In genomic region chr8:104630981-104631663, GRCm38 (mm10) we compare ENCODE assay signal across 8 mouse cellular contexts. TPM values are rescaled to one million over a fixed set of nuclear protein-coding genes. Genes with fewer than 3 reads are reported as not detected.
A peak's percentile ranks its signal among the peaks of the same experiment; 100 is the strongest.
DNase-seq lines count a peak whose midpoint lies in the region; ATAC-seq lines count a peak whose summit lies in the region.

Rrad (minus strand) TSS chr8:104631327.

- under 1% methylated on average over 25 of the region's 28 CpGs for WGBS in heart, embryonic 14.5 days

- peaks cover 45% of the 10 kb centered on the region for H3K36me3 ChIP-seq in heart, embryonic 14.5 days (ENCODE audit: control insufficient read depth, insufficient read depth, low read length)

- ATAC-seq in heart, embryonic 14.5 days (ENCODE audit: insufficient number of reproducible peaks, insufficient read depth, low FRiP score, low read depth): peak; percentile 77
- peak; percentile 63 for ATAC-seq in megakaryocyte progenitor cell, adult 5-6 weeks (replicated peaks; ENCODE audit: poor library complexity)

- H3K9me3 ChIP-seq in heart, embryonic 14.5 days (ENCODE audit: control insufficient read depth, low read length): no peaks in the 10 kb centered on the region

- peak within 1 kb of the TSS; percentile 76 to 97 for H3K4me3 ChIP-seq in heart, embryonic 14.5 days (ENCODE audit: control insufficient read depth in 1 of 2, insufficient read depth in 1 of 2, low read depth in 1 of 2, low read length in 2 of 2)

- peak; percentile 32 for DNase-seq in kidney, adult 11 months
- no peak for DNase-seq in kidney, adult 9 months
- DNase-seq in embryo, embryonic 9.5 days (ENCODE audit: extremely low spot score): peak; percentile 53
- peak; percentile 67 for DNase-seq in kidney, postnatal 14 days
- DNase-seq in spleen, postnatal 36 days (ENCODE audit: low spot score in 2 of 2): peak; percentile 85 to 87
- no peak for DNase-seq in right cerebral cortex, postnatal 36 days (ENCODE audit: low spot score in 2 of 2)

- peak within 1 kb of the TSS; percentile 95 for H3K9ac ChIP-seq in heart, embryonic 14.5 days (ENCODE audit: low read length)

- H3K27me3 ChIP-seq in heart, embryonic 14.5 days (ENCODE audit: control insufficient read depth, insufficient read depth, low read length): no peaks in the 10 kb centered on the region

- peak within 1 kb of the TSS; percentile 93 to 98 for H3K27ac ChIP-seq in heart, embryonic 14.5 days (replicated peaks in 1 of 2; ENCODE audit: control insufficient read depth in 1 of 2, insufficient read depth in 1 of 2, low read depth in 2 of 2, low read length in 2 of 2)

- H3K4me1 ChIP-seq in heart, embryonic 14.5 days (ENCODE audit: control insufficient read depth in 2 of 2, insufficient read depth in 2 of 2, low read length in 2 of 2): peaks cover 30 to 34% of the 10 kb centered on the region in 2 experiments

- H3K4me2 ChIP-seq in heart, embryonic 14.5 days (ENCODE audit: low read length): peak within 1 kb of the TSS; percentile 80

RNA-seq across cellular contexts. Expression of gene Rrad, which starts in this region (rescaled TPM):
- polyA plus RNA-seq in heart, embryonic 14.5 days (2014; fragmentation: Nextera tagmentation; extraction: Ambion mirVana): 338 and 417 TPM in 2 replicates
- total RNA-seq in megakaryocyte progenitor cell, adult 5-6 weeks (2015): 0.76 and 1.2 TPM in 2 replicates
- total RNA-seq in megakaryocyte progenitor cell, adult 5-6 weeks (2017): 1.5 and 1.9 TPM in 2 replicates

Comparison
In these comparisons a context has a peak if more than half of its experiments do, and no peak if none do; other contexts are left out.
1. DNase-seq: peak in kidney, adult 11 months (single experiment), embryo, embryonic 9.5 days (single experiment), kidney, postnatal 14 days (single experiment) and spleen, postnatal 36 days (2 of 2); none in kidney, adult 9 months (single experiment) and right cerebral cortex, postnatal 36 days (0 of 2).